9 mouse cellular contexts compared by ENCODE assay signal in genomic region chr8:84130806-84131205, GRCm38 (mm10). TPM values are rescaled to one million over a fixed set of nuclear protein-coding genes. Genes with fewer than 3 reads are reported as not detected.
DNase-seq lines count a peak whose midpoint lies in the region; ATAC-seq lines count a peak whose summit lies in the region.
"Had no signal": no experiment of that assay in that cellular context is flagged by ENCODE, and none has a peak within 500 bp of the region (broad histone marks: within the 10 kb centered on the region; RNA-seq: fewer than 3 reads in every experiment).

No protein-coding gene starts in this region.

- H3K27me3 ChIP-seq in hindbrain, embryonic 14.5 days (ENCODE audit: control insufficient read depth, insufficient read depth, low read length) = no peaks in the 10 kb centered on the region
- H3K27me3 ChIP-seq in midbrain, embryonic 15.5 days (replicated peaks) = no peaks in the 10 kb centered on the region

- no peak overlapping the region for H3K4me2 ChIP-seq in hindbrain, embryonic 14.5 days (replicated peaks)
- no peak overlapping the region for H3K4me2 ChIP-seq in midbrain, embryonic 15.5 days

- no peak overlapping the region for H3K4me3 ChIP-seq in hindbrain, embryonic 14.5 days (replicated peaks; ENCODE audit: low read length)
- no peak overlapping the region for H3K4me3 ChIP-seq in midbrain, embryonic 15.5 days

- 36% methylated on average over 30 of the region's 30 CpGs for WGBS in hindbrain, embryonic 14.5 days
- 51% methylated on average over 30 of the region's 30 CpGs for WGBS in midbrain, embryonic 15.5 days

- H3K27ac ChIP-seq in hindbrain, embryonic 14.5 days = no peak overlapping the region
- H3K27ac ChIP-seq in midbrain, embryonic 15.5 days = no peak overlapping the region

- no peaks in the 10 kb centered on the region for H3K9me3 ChIP-seq in hindbrain, embryonic 14.5 days (ENCODE audit: control insufficient read depth, low read length)
- no peaks in the 10 kb centered on the region for H3K9me3 ChIP-seq in midbrain, embryonic 15.5 days

- peaks cover 42% of the 10 kb centered on the region for H3K36me3 ChIP-seq in hindbrain, embryonic 14.5 days (replicated peaks; ENCODE audit: control insufficient read depth, insufficient read depth)
- peaks cover 37% of the 10 kb centered on the region for H3K36me3 ChIP-seq in midbrain, embryonic 15.5 days (replicated peaks)

- peak; percentile 29 for DNase-seq in adrenal gland, adult 2 months
- no peak for DNase-seq in adrenal gland, adult 8-10 months
- peak; percentile 52 for DNase-seq in left cerebral cortex, postnatal 4 days
- DNase-seq in left cerebral cortex, adult 11 months (ENCODE audit: low spot score) = no peak
- DNase-seq in hindbrain, embryonic 14.5 days (ENCODE audit: low spot score) = no peak
- DNase-seq in B cell, adult 2 months = no peak
- DNase-seq in thymus, postnatal 4 days = no peak
- DNase-seq: layer of hippocampus, postnatal 36 days had no signal

- intact Hi-C loops in left cerebral cortex, postnatal 4 days (cut with DNase I) = no loop called here

- peaks cover 2% of the 10 kb centered on the region; the same call in 1 of the 2 replicates for H3K4me1 ChIP-seq in hindbrain, embryonic 14.5 days (replicated peaks; ENCODE audit: control insufficient read depth, insufficient read depth, low read length)
- peaks cover 5% of the 10 kb centered on the region; the same call in 1 of the 2 replicates for H3K4me1 ChIP-seq in midbrain, embryonic 15.5 days

- H3K9ac ChIP-seq in hindbrain, embryonic 14.5 days = no peak overlapping the region
- H3K9ac ChIP-seq in midbrain, embryonic 15.5 days = no peak overlapping the region

- 0 out of 2 replicates have a peak, but pooled peaks have one; percentile 26 for ATAC-seq in hindbrain, embryonic 14.5 days (ENCODE audit: low FRiP score)
- peak; percentile 13; the same call in 1 of the 2 replicates for ATAC-seq in midbrain, embryonic 15.5 days (replicated peaks)

RNA-seq across cellular contexts. Expression of gene Podnl1, which starts 5.0 kb away (rescaled TPM):
- under 1 TPM; 0.23 to 0.31 TPM for total RNA-seq in adrenal gland, adult 2 months (2021)
- polyA plus RNA-seq in adrenal gland, adult 2 months (2012; rRNA removed) = 2.4 and 2.5 TPM in 2 replicates
- under 1 TPM; 0.10 to 0.86 (median 0.34) TPM for total RNA-seq in adrenal gland, adult 8-10 months (2022)
- not detected for total RNA-seq in left cerebral cortex, postnatal 4 days (2021)
- polyA plus RNA-seq in hindbrain, embryonic 14.5 days (2014; fragmentation: Nextera tagmentation; extraction: Ambion mirVana) = 0.48 and 0.59 TPM in 2 replicates
- polyA plus RNA-seq in midbrain, embryonic 15.5 days (2015; fragmentation: Nextera tagmentation; extraction: Ambion mirVana) = 0.68 and 0.73 TPM in 2 replicates
- total RNA-seq: layer of hippocampus, postnatal 36 days had no signal

RNA-seq across cellular contexts. Expression of gene Cc2d1a, which starts 16.9 kb away (rescaled TPM):
- 10 to 100 TPM; 28.5 to 39.0 TPM for total RNA-seq in adrenal gland, adult 2 months (2021)
- 35.8 and 37.1 TPM in 2 replicates for polyA plus RNA-seq in adrenal gland, adult 2 months (2012; rRNA removed)
- total RNA-seq in adrenal gland, adult 8-10 months (2022) = 10 to 100 TPM; 33.9 to 51.2 (median 40.3) TPM
- 10 to 100 TPM; 74.9 to 80.8 TPM for total RNA-seq in left cerebral cortex, postnatal 4 days (2021)
- polyA plus RNA-seq in hindbrain, embryonic 14.5 days (2014; fragmentation: Nextera tagmentation; extraction: Ambion mirVana) = 30.4 and 33.3 TPM in 2 replicates
- polyA plus RNA-seq in midbrain, embryonic 15.5 days (2015; fragmentation: Nextera tagmentation; extraction: Ambion mirVana) = 52.5 and 53.3 TPM in 2 replicates

RNA-seq across cellular contexts. Expression of gene 4930432K21Rik, which starts 17.0 kb away (rescaled TPM):
- total RNA-seq in adrenal gland, adult 2 months (2021) = under 1 TPM; 0.17 to 0.35 TPM
- polyA plus RNA-seq in adrenal gland, adult 2 months (2012; rRNA removed) = 0.44 and 0.48 TPM in 2 replicates
- under 1 TPM; 0.38 to 0.81 (median 0.40) TPM for total RNA-seq in adrenal gland, adult 8-10 months (2022)
- total RNA-seq in left cerebral cortex, postnatal 4 days (2021) = 1 to 10 TPM; 1.7 to 2.1 TPM
- 1.4 TPM in 2 replicates for polyA plus RNA-seq in hindbrain, embryonic 14.5 days (2014; fragmentation: Nextera tagmentation; extraction: Ambion mirVana)
- 2.5 and 2.9 TPM in 2 replicates for polyA plus RNA-seq in midbrain, embryonic 15.5 days (2015; fragmentation: Nextera tagmentation; extraction: Ambion mirVana)

RNA-seq across cellular contexts. Expression of gene Dcaf15, which starts 26.2 kb away (rescaled TPM):
- 10 to 100 TPM; 14.4 to 18.2 TPM for total RNA-seq in adrenal gland, adult 2 months (2021)
- 60.2 and 62.7 TPM in 2 replicates for polyA plus RNA-seq in adrenal gland, adult 2 months (2012; rRNA removed)
- total RNA-seq in adrenal gland, adult 8-10 months (2022) = 10 to 100 TPM; 18.3 to 27.1 (median 23.8) TPM
- 10 to 100 TPM; 49.1 to 49.7 TPM for total RNA-seq in left cerebral cortex, postnatal 4 days (2021)
- polyA plus RNA-seq in hindbrain, embryonic 14.5 days (2014; fragmentation: Nextera tagmentation; extraction: Ambion mirVana) = 17.4 and 18.9 TPM in 2 replicates
- polyA plus RNA-seq in midbrain, embryonic 15.5 days (2015; fragmentation: Nextera tagmentation; extraction: Ambion mirVana) = 25.8 and 26.3 TPM in 2 replicates

RNA-seq across cellular contexts. Expression of gene Nanos3, which starts 54.2 kb away (rescaled TPM):
- 1 to 10 TPM; 1.1 to 1.3 TPM for total RNA-seq in adrenal gland, adult 2 months (2021)
- polyA plus RNA-seq in adrenal gland, adult 2 months (2012; rRNA removed) = 0.36 and 1.0 TPM in 2 replicates
- total RNA-seq in adrenal gland, adult 8-10 months (2022) = 1 to 10 TPM in 2 of 4 experiments, under 1 TPM in 2; 0.75 to 2.9 (median 1.2) TPM
- total RNA-seq in left cerebral cortex, postnatal 4 days (2021) = 10 to 100 TPM in 1 of 2 experiments, 1 to 10 TPM in 1; 8.1 to 11.4 TPM
- 7.8 and 10.4 TPM in 2 replicates for polyA plus RNA-seq in hindbrain, embryonic 14.5 days (2014; fragmentation: Nextera tagmentation; extraction: Ambion mirVana)
- polyA plus RNA-seq in midbrain, embryonic 15.5 days (2015; fragmentation: Nextera tagmentation; extraction: Ambion mirVana) = 8.1 and 8.5 TPM in 2 replicates

Comparison
In these comparisons a context has a peak if more than half of its experiments do, and no peak if none do; other contexts are left out.
1. DNase-seq: peak in adrenal gland, adult 2 months (single experiment) and left cerebral cortex, postnatal 4 days (single experiment); none in adrenal gland, adult 8-10 months (single experiment), left cerebral cortex, adult 11 months (single experiment), hindbrain, embryonic 14.5 days (single experiment), B cell, adult 2 months (0 of 2) and thymus, postnatal 4 days (single experiment).